Mouse (Mus musculus) cortical plate, adult 2 months (tissue): ENCODE data around the gene Coro7.

Source experiments
- CTCF ChIP-seq: fragments of 200-500 bp; IDR thresholded peaks from 2 replicates; pipeline ENCODE4 v1.5.1; 2011; ENCODE audit warnings: mild to moderate bottlenecking, control low read depth, low read length; ENCODE audit not compliant: insufficient read depth; ENCODE audit errors: extremely low read depth
- POLR2A ChIP-seq: fragments of 200-500 bp; IDR thresholded peaks from 2 replicates; pipeline ENCODE4 v1.6.1; 2011; ENCODE audit warnings: mild to moderate bottlenecking, low read length, control low read depth; ENCODE audit not compliant: insufficient read depth; ENCODE audit errors: extremely low read depth

GRCm38 (mm10) chr16:4576873-4577272 is 102.7 kb downstream of the Coro7 start:
- TF ChIP-seq CTCF (no peak), POLR2A (no peak)
